Mouse (Mus musculus) E14TG2a.4 (cell line): ENCODE data around the gene Rpl29.

Source experiments
- CTCF ChIP-seq: conservative IDR thresholded peaks from 2 replicates; pipeline ENCODE4 v1.5.1; 2014; ENCODE audit warnings: low read length
- NANOG ChIP-seq: IDR thresholded peaks from 2 replicates; pipeline ENCODE4 v1.6.1; 2014; ENCODE audit warnings: borderline replicate concordance, low read length, mixed read lengths

DNA sequence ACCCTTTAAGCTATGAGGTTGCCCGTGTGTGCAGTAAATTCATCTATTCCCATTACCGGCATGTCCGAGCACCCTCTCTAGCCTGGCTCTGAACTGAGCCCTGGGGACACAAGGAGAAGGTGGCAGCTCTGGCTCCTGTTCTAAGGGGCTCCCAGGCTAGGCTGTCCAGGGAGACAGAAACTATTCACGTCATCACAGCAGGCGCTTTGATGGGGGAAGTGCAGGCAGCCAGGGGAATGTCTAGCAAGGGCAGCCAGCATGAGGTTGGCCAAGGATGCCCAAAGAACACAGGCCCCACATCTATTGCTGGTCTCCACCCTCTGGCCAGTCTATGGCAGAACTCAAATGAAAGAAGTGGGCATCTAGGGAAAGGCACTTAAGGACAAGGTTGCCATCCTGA lies 28.7 kb downstream of the Rpl29 start:
- TF ChIP-seq CTCF: no peak
- no peak for TF ChIP-seq NANOG
